8 mouse cellular contexts compared by ENCODE assay signal in genomic region chr15:79025687-79026308, GRCm38 (mm10). TPM values are rescaled to one million over a fixed set of nuclear protein-coding genes. Genes with fewer than 3 reads are reported as not detected.
DNase-seq lines count a peak whose midpoint lies in the region; ATAC-seq and TF ChIP-seq lines count a peak whose summit lies in the region.

No protein-coding gene starts in this region.

- peak overlapping the region; percentile 17 for H3K4me3 ChIP-seq in heart, adult 2 months
- H3K4me3 ChIP-seq in embryonic facial prominence, embryonic 15.5 days (replicated peaks): peak overlapping the region; percentile 16
- H3K4me3 ChIP-seq in midbrain, embryonic 12.5 days: peak overlapping the region; percentile 12; the same call in 1 of the 2 replicates

- no peak for DNase-seq in heart, adult 2 months
- no peak for DNase-seq in heart, adult 8-10 months (ENCODE audit: low spot score)
- peak; percentile 53 for DNase-seq in kidney, adult 18-20 months
- no peak for DNase-seq in thymus, postnatal 10 days (ENCODE audit: low spot score in 2 of 2)
- no peak for DNase-seq in natural killer cell, adult 2 months (ENCODE audit: low spot score in 2 of 2)

- H3K36me3 ChIP-seq in heart, adult 2 months (ENCODE audit: control insufficient read depth, insufficient read depth, low read length): no peaks in the 10 kb centered on the region
- H3K36me3 ChIP-seq in embryonic facial prominence, embryonic 15.5 days: no peaks in the 10 kb centered on the region
- no peaks in the 10 kb centered on the region for H3K36me3 ChIP-seq in midbrain, embryonic 12.5 days

- no peak for TF ChIP-seq CTCF in heart, adult 2 months (IDR thresholded peaks at IDR 0.05)

- 21% methylated on average over 18 of the region's 18 CpGs for WGBS in heart, adult 2 months
- 10% methylated on average over 16 of the region's 18 CpGs for WGBS in embryonic facial prominence, embryonic 15.5 days
- WGBS in midbrain, embryonic 12.5 days: 9% methylated on average over 18 of the region's 18 CpGs

- no peak for ATAC-seq in embryonic facial prominence, embryonic 15.5 days (ENCODE audit: insufficient number of reproducible peaks, low FRiP score, low TSS enrichment, low read depth)
- no peak for ATAC-seq in midbrain, embryonic 12.5 days (ENCODE audit: low FRiP score, low read depth)
- ATAC-seq in megakaryocyte-erythroid progenitor cell, adult 5-6 weeks (replicated peaks; ENCODE audit: low FRiP score, low TSS enrichment, poor library complexity, severe bottlenecking): no peak

- H3K9me3 ChIP-seq in embryonic facial prominence, embryonic 15.5 days (replicated peaks): no peaks in the 10 kb centered on the region
- no peaks in the 10 kb centered on the region for H3K9me3 ChIP-seq in midbrain, embryonic 12.5 days

- TF ChIP-seq EP300 in heart, adult 2 months (IDR thresholded peaks at IDR 0.05; ENCODE audit: insufficient read depth, low read depth, low read length): no peak

- no peaks in the 10 kb centered on the region for H3K79me2 ChIP-seq in heart, adult 2 months (replicated peaks; ENCODE audit: control insufficient read depth, insufficient read depth, low read length)

- H3K4me2 ChIP-seq in embryonic facial prominence, embryonic 15.5 days (replicated peaks): peak overlapping the region; percentile 40
- peak overlapping the region; percentile 37 for H3K4me2 ChIP-seq in midbrain, embryonic 12.5 days (replicated peaks)

- H3K9ac ChIP-seq in heart, adult 2 months (ENCODE audit: low read depth, low read length): peak overlapping the region; percentile 41; the same call in 1 of the 2 replicates
- H3K9ac ChIP-seq in embryonic facial prominence, embryonic 15.5 days: no peak overlapping the region
- H3K9ac ChIP-seq in midbrain, embryonic 12.5 days (replicated peaks): no peak overlapping the region; the same call in 1 of the 2 replicates

- intact Hi-C loops in heart, adult 2 months (cut with DNase I): loop anchor here (2.0 to 5.0 kb wide), 2 partner anchors 41 to 113 kb away; partner anchors contain the start of gene Pdxp

- no peaks in the 10 kb centered on the region for H3K27me3 ChIP-seq in heart, adult 2 months (ENCODE audit: control insufficient read depth, insufficient read depth, low read length)
- H3K27me3 ChIP-seq in embryonic facial prominence, embryonic 15.5 days: no peaks in the 10 kb centered on the region
- peaks cover 21% of the 10 kb centered on the region; the same call in 1 of the 2 replicates for H3K27me3 ChIP-seq in midbrain, embryonic 12.5 days

- no peak overlapping the region; the same call in 1 of the 2 replicates for H3K27ac ChIP-seq in heart, adult 2 months
- H3K27ac ChIP-seq in embryonic facial prominence, embryonic 15.5 days (replicated peaks): no peak overlapping the region
- H3K27ac ChIP-seq in midbrain, embryonic 12.5 days (replicated peaks): no peak overlapping the region

- no peak for TF ChIP-seq POLR2A in heart, adult 2 months (IDR thresholded peaks at IDR 0.05; ENCODE audit: insufficient read depth, low read depth, low read length)

- H3K4me1 ChIP-seq in heart, adult 2 months (ENCODE audit: control insufficient read depth, insufficient read depth, low read length): peaks cover 1% of the 10 kb centered on the region
- peaks cover 25% of the 10 kb centered on the region for H3K4me1 ChIP-seq in embryonic facial prominence, embryonic 15.5 days
- peaks cover 35% of the 10 kb centered on the region for H3K4me1 ChIP-seq in midbrain, embryonic 12.5 days

RNA-seq across cellular contexts. Expression of gene H1f0, which starts 2.5 kb away (rescaled TPM):
- total RNA-seq in heart, adult 2 months (2021): 10 to 100 TPM; 73.3 to 82.4 TPM
- polyA plus RNA-seq in heart, adult 2 months (2012; rRNA removed): 54.2 and 66.4 TPM in 2 replicates
- 10 to 100 TPM; 64.1 to 92.7 (median 77.5) TPM for total RNA-seq in heart, adult 8-10 months (2022)
- 553 and 582 TPM in 2 replicates for polyA plus RNA-seq in embryonic facial prominence, embryonic 15.5 days (2015; fragmentation: Nextera tagmentation; extraction: Ambion mirVana)
- polyA plus RNA-seq in midbrain, embryonic 12.5 days (2016; fragmentation: Nextera tagmentation; extraction: Ambion mirVana): 547 and 575 TPM in 2 replicates
- total RNA-seq in megakaryocyte-erythroid progenitor cell, adult 5-6 weeks (2014; fragmentation: Nextera tagmentation): 19.0 and 23.7 TPM in 2 replicates
- 27.0 and 47.0 TPM in 2 replicates for total RNA-seq in megakaryocyte-erythroid progenitor cell, adult 5-6 weeks (2017)

RNA-seq across cellular contexts. Expression of gene Galr3, which starts 15.9 kb away (rescaled TPM):
- total RNA-seq in heart, adult 2 months (2021): not detected
- polyA plus RNA-seq in heart, adult 2 months (2012; rRNA removed): not detected in 2 replicates
- total RNA-seq in heart, adult 8-10 months (2022): not detected
- polyA plus RNA-seq in embryonic facial prominence, embryonic 15.5 days (2015; fragmentation: Nextera tagmentation; extraction: Ambion mirVana): 0.14 and 0.37 TPM in 2 replicates
- polyA plus RNA-seq in midbrain, embryonic 12.5 days (2016; fragmentation: Nextera tagmentation; extraction: Ambion mirVana): not detected in 2 replicates
- total RNA-seq in megakaryocyte-erythroid progenitor cell, adult 5-6 weeks (2014; fragmentation: Nextera tagmentation): 0.40 TPM in 1 of 2 replicates, not detected in the other
- total RNA-seq in megakaryocyte-erythroid progenitor cell, adult 5-6 weeks (2017): 0.56 TPM in 1 of 2 replicates, not detected in the other

RNA-seq across cellular contexts. Expression of gene Ankrd54, which starts 36.9 kb away (rescaled TPM):
- total RNA-seq in heart, adult 2 months (2021): 1 to 10 TPM; 5.5 to 8.5 TPM
- 12.2 and 14.2 TPM in 2 replicates for polyA plus RNA-seq in heart, adult 2 months (2012; rRNA removed)
- 1 to 10 TPM; 6.3 to 8.0 (median 7.6) TPM for total RNA-seq in heart, adult 8-10 months (2022)
- 58.7 and 71.7 TPM in 2 replicates for polyA plus RNA-seq in embryonic facial prominence, embryonic 15.5 days (2015; fragmentation: Nextera tagmentation; extraction: Ambion mirVana)
- polyA plus RNA-seq in midbrain, embryonic 12.5 days (2016; fragmentation: Nextera tagmentation; extraction: Ambion mirVana): 64.0 and 67.5 TPM in 2 replicates
- 24.4 and 44.2 TPM in 2 replicates for total RNA-seq in megakaryocyte-erythroid progenitor cell, adult 5-6 weeks (2014; fragmentation: Nextera tagmentation)
- total RNA-seq in megakaryocyte-erythroid progenitor cell, adult 5-6 weeks (2017): 15.0 and 15.2 TPM in 2 replicates

RNA-seq across cellular contexts. Expression of gene Eif3l, which starts 49.2 kb away (rescaled TPM):
- total RNA-seq in heart, adult 2 months (2021): 10 to 100 TPM; 63.9 to 69.2 TPM
- polyA plus RNA-seq in heart, adult 2 months (2012; rRNA removed): 90.3 and 116 TPM in 2 replicates
- total RNA-seq in heart, adult 8-10 months (2022): 10 to 100 TPM; 70.2 to 76.0 (median 74.9) TPM
- polyA plus RNA-seq in embryonic facial prominence, embryonic 15.5 days (2015; fragmentation: Nextera tagmentation; extraction: Ambion mirVana): 197 and 205 TPM in 2 replicates
- polyA plus RNA-seq in midbrain, embryonic 12.5 days (2016; fragmentation: Nextera tagmentation; extraction: Ambion mirVana): 198 and 202 TPM in 2 replicates
- 218 and 242 TPM in 2 replicates for total RNA-seq in megakaryocyte-erythroid progenitor cell, adult 5-6 weeks (2014; fragmentation: Nextera tagmentation)
- total RNA-seq in megakaryocyte-erythroid progenitor cell, adult 5-6 weeks (2017): 216 and 264 TPM in 2 replicates
